Mouse (Mus musculus) lung, postnatal 0 days (tissue): ENCODE results near the gene Acat3.

Experiments
- CTCF ChIP-seq: IDR thresholded peaks from 2 replicates; pipeline ENCODE4 v1.5.1; 2016; ENCODE audit warnings: antibody characterized with exemption, mild to moderate bottlenecking
- EP300 ChIP-seq: IDR thresholded peaks from 2 replicates; pipeline ENCODE4 v1.6.1; 2016; ENCODE audit warnings: antibody characterized with exemption, mild to moderate bottlenecking, control low read depth

GRCm38 (mm10) chr17:12983988-12984387 is 43.6 kb upstream of the Acat3 start:
- no peak for TF ChIP-seq CTCF
- no peak for TF ChIP-seq EP300
